Mouse (Mus musculus): ENCODE results near the gene Hist2h2ac. TPM values are rescaled to one million over a fixed set of nuclear protein-coding genes. Genes with fewer than 3 reads are reported as not detected.
"Not testable (repeated sequence)": the region's sequence is repeated elsewhere in the genome, so short reads cannot be mapped to it uniquely, and the experiment has no call there.

Gene Hist2h2ac
- polyA plus RNA-seq, 1 experiment from 2014 or later: 3.4 TPM

GRCm38 (mm10) chr3:96240799-96241197 is 20.1 kb upstream of the Hist2h2ac start:
- ChIA-PET CTCF (interaction anchor here (0.9 to 1.3 kb wide), 4 partner anchors 14 to 84 kb away, joined by 3 read pairs; no protein-coding TSS in a partner anchor), POLR2A (interaction anchor here (1.4 to 5.3 kb wide), 2 partner anchors 21 to 28 kb away, joined by 3 to 56 read pairs; partner anchors contain the start of genes Bola1, Hist2h2ab, Hist2h2ac and Hist2h2bb)
- DNase-seq (ENCODE audit: low read depth, low spot score): no peak
- ATAC-seq: no peak
- in situ Hi-C loops (cut with MboI; ENCODE audit: low pct_unique_long_range_greater_than_20kb): no loop called here
- TF ChIP-seq CTCF (IDR thresholded peaks at IDR 0.05): no peak
- no peaks in the 10 kb centered on the region for H3K27me3 ChIP-seq

- DNase-seq (ENCODE audit: low read depth, low spot score) (peak; percentile 41), ATAC-seq (peak; percentile 83)
- H3K27me3 ChIP-seq; in situ Hi-C loops (cut with MboI; ENCODE audit: low pct_unique_long_range_greater_than_20kb): not testable (repeated sequence)
- ChIA-PET POLR2A (interaction anchor here (5.3 kb wide), 1 partner anchor 21 kb away, joined by 56 read pairs; the partner anchor contains the start of genes Bola1, Hist2h2ab, Hist2h2ac and Hist2h2be), CTCF (interaction anchor here (0.9 to 1.3 kb wide), 4 partner anchors 13 to 83 kb away, joined by 3 read pairs; no protein-coding TSS in a partner anchor)
These were observed 19.5 kb upstream of the Hist2h2ac start, which contains the start of gene Hist2h2aa2 for GRCm38 (mm10) chr3:96239949-96240798. Hist2h2aa2 (minus strand) TSS chr3:96240276.

GRCm38 (mm10) chr3:96238954-96239793 is 18.5 kb upstream of the Hist2h2ac start, which contains the start of gene Hist2h3c2:
Hist2h3c2 (minus strand) TSS chr3:96239127.
- H3K27me3 ChIP-seq; in situ Hi-C loops (cut with MboI; ENCODE audit: low pct_unique_long_range_greater_than_20kb); DNase-seq (ENCODE audit: low read depth, low spot score): not testable (repeated sequence)
- ChIA-PET CTCF (interaction anchor here (2.0 kb wide), 1 partner anchor 12 kb away, joined by 10 read pairs; no protein-coding TSS in a partner anchor), POLR2A (interaction anchor here (1.9 kb wide), 1 partner anchor 10 kb away, joined by 6 read pairs; no protein-coding TSS in a partner anchor)
- peak; percentile 83 for ATAC-seq

- no peak for DNase-seq (ENCODE audit: low read depth, low spot score)
- POLR2A ChIA-PET: interaction anchor here (0.6 to 5.8 kb wide), 5 partner anchors 9 to 42 kb away, joined by 3 to 54 read pairs (median 4); partner anchors contain the start of genes Bola1, Hist2h2ab, Hist2h2ac and Hist2h2be
- in situ Hi-C loops (cut with MboI; ENCODE audit: low pct_unique_long_range_greater_than_20kb): no loop called here
- no peak for TF ChIP-seq CTCF (IDR thresholded peaks at IDR 0.05)
- ATAC-seq: no peak
- CTCF ChIA-PET: interaction anchor here (0.9 to 3.2 kb wide), 11 partner anchors 10 to 272 kb away, joined by 4 to 23 read pairs (median 5); partner anchors contain the start of genes Bola1, Hist2h2ab, Hist2h2ac and Hist2h2be
- no peaks in the 10 kb centered on the region for H3K27me3 ChIP-seq
These were observed 17.3 kb upstream of the Hist2h2ac start for GRCm38 (mm10) chr3:96237904-96238511.

GRCm38 (mm10) chr3:96237335-96237903 is 16.7 kb upstream of the Hist2h2ac start:
- ChIA-PET POLR2A (interaction anchor here (0.6 to 5.8 kb wide), 5 partner anchors 8 to 41 kb away, joined by 3 to 54 read pairs (median 4); partner anchors contain the start of genes Bola1, Hist2h2ab, Hist2h2ac and Hist2h2be), CTCF (interaction anchor here (0.9 to 3.2 kb wide), 11 partner anchors 10 to 271 kb away, joined by 4 to 23 read pairs (median 5); partner anchors contain the start of genes Bola1, Hist2h2ab, Hist2h2ac and Hist2h2be)
- in situ Hi-C loops (cut with MboI; ENCODE audit: low pct_unique_long_range_greater_than_20kb): no loop called here
- H3K27me3 ChIP-seq: no peaks in the 10 kb centered on the region
- DNase-seq (ENCODE audit: low read depth, low spot score) (no peak), ATAC-seq (no peak)
- TF ChIP-seq CTCF (IDR thresholded peaks at IDR 0.05): no peak

GRCm38 (mm10) chr3:96236834-96237334 is 16.2 kb upstream of the Hist2h2ac start:
- no peak for TF ChIP-seq CTCF (IDR thresholded peaks at IDR 0.05)
- no peak for DNase-seq (ENCODE audit: low read depth, low spot score)
- no peaks in the 10 kb centered on the region for H3K27me3 ChIP-seq
- CTCF ChIA-PET: interaction anchor here (1.2 to 3.2 kb wide), 11 partner anchors 9 to 271 kb away, joined by 4 to 23 read pairs (median 6); partner anchors contain the start of genes Bola1, Hist2h2ab, Hist2h2ac and Hist2h2be
- in situ Hi-C loops (cut with MboI; ENCODE audit: low pct_unique_long_range_greater_than_20kb): no loop called here
- no peak for ATAC-seq
- POLR2A ChIA-PET: interaction anchor here (1.0 to 5.8 kb wide), 6 partner anchors 8 to 41 kb away, joined by 4 to 54 read pairs (median 4); partner anchors contain the start of genes Bola1, Hist2h2ab, Hist2h2ac and Hist2h2be

GRCm38 (mm10) chr3:96235836-96236235 is 15.2 kb upstream of the Hist2h2ac start:
- in situ Hi-C loops (cut with MboI; ENCODE audit: low pct_unique_long_range_greater_than_20kb): no loop called here
- no peaks in the 10 kb centered on the region for H3K27me3 ChIP-seq
- ChIA-PET CTCF (interaction anchor here (0.9 to 3.2 kb wide), 5 partner anchors 8 to 170 kb away, joined by 4 to 23 read pairs (median 6); partner anchors contain the start of genes Bola1, Hist2h2ab, Hist2h2ac and Hist2h2be), POLR2A (interaction anchor here (1.5 to 5.8 kb wide), 3 partner anchors 9 to 28 kb away, joined by 4 to 54 read pairs (median 5); partner anchors contain the start of genes Bola1, Hist2h2ab, Hist2h2ac and Hist2h2be)
- no peak for DNase-seq (ENCODE audit: low read depth, low spot score)
- no peak for TF ChIP-seq CTCF (IDR thresholded peaks at IDR 0.05)
- ATAC-seq: no peak

GRCm38 (mm10) chr3:96234914-96235313 is 14.2 kb upstream of the Hist2h2ac start:
- in situ Hi-C loops (cut with MboI; ENCODE audit: low pct_unique_long_range_greater_than_20kb): no loop called here
- CTCF ChIA-PET: interaction anchor here (1.1 to 1.8 kb wide), 4 partner anchors 11 to 169 kb away, joined by 3 to 6 read pairs (median 4); partner anchors contain the start of genes Hist2h2ac and Hist2h2be
- TF ChIP-seq CTCF (IDR thresholded peaks at IDR 0.05): no peak

More at GRCm38 (mm10) chr3:96234914-96235313, 14.2 kb upstream of the Hist2h2ac start:
- H3K27me3 ChIP-seq: no peaks in the 10 kb centered on the region
- ATAC-seq (no peak), DNase-seq (ENCODE audit: low read depth, low spot score) (no peak)
- POLR2A ChIA-PET: interaction anchor here (1.8 to 5.8 kb wide), 2 partner anchors 8 to 14 kb away, joined by 4 to 54 read pairs; partner anchors contain the start of genes Bola1, Hist2h2ab, Hist2h2ac and Hist2h2be

Measured in Patski (cell line).